Mouse (Mus musculus) lung, adult 2 months (tissue): ENCODE data around the gene C2cd4d. TPM values are rescaled to one million over a fixed set of nuclear protein-coding genes. Genes with fewer than 3 reads are reported as not detected.

Source experiments
- DNase-seq: peaks from one replicate; pipeline ENCODE4 v3.0.0; 2022
- H3K4me1 ChIP-seq: fragments of 200-500 bp; 2 replicates; pipeline ENCODE4 v1.6.1; 2011; ENCODE audit warnings: low read length; ENCODE audit not compliant: control insufficient read depth, insufficient read depth
- H3K4me3 ChIP-seq: fragments of 200-500 bp; replicated peaks from 2 replicates; pipeline ENCODE3; 2011; ENCODE audit warnings: low read depth, mild to moderate bottlenecking, control low read depth, low read length; ENCODE audit errors: extremely low read depth
- CTCF ChIP-seq: fragments of 200-500 bp; IDR thresholded peaks from 2 replicates; pipeline ENCODE4 v1.5.1; 2011; ENCODE audit warnings: mild to moderate bottlenecking, low read length, control low read depth; ENCODE audit not compliant: insufficient read depth
- POLR2A ChIP-seq: fragments of 200-500 bp; IDR thresholded peaks from 2 replicates; pipeline ENCODE4 v1.6.1; 2011; ENCODE audit warnings: low read depth, mild to moderate bottlenecking, control low read depth, low read length, borderline replicate concordance; ENCODE audit errors: extremely low read depth
- WGBS: fragments of 180-500 bp; shearing (Covaris S2); methylation state at CpG from one replicate; pipeline ENCODE4 v1.1.7; 2018; 5-methylcytosine and 5-hydroxymethylcytosine counted together
- polyA plus RNA-seq: library from polyadenylated mRNA; depleted of rRNA; stranded (reverse); fragments of >200 nt; gene quantifications from 2 replicates; pipeline ENCODE4 v1.2.3, GENCODE M21; 2012

C2cd4d gene
- polyA plus RNA-seq, 1 experiment, result 0.37 TPM

DNA sequence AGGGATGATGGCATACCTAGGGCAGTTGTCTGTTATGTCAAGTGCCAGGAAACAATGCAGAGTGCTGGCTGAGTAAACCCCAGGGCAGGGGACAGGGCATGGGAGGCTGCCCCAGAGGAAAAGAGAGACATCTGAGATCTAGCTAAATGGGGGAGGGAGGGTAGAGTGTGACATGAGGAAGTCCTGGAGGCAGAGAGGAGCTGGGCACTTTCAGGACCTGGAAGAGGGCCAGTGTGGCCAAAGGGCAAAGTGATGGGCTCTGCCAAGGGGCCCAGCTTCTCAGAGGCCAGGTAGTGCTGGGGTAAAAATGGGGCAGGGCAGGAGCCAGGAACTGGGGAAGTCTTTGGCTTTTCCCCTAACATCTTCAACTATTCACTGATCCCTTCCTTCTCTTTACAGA lies 12.4 kb downstream of the C2cd4d start:
- TF ChIP-seq CTCF (no peak), POLR2A (no peak)
- no peak overlapping the region for H3K4me3 ChIP-seq
- no peak for DNase-seq
- peaks cover 6% of the 10 kb centered on the region; the same call in 1 of the 2 replicates for H3K4me1 ChIP-seq

DNA sequence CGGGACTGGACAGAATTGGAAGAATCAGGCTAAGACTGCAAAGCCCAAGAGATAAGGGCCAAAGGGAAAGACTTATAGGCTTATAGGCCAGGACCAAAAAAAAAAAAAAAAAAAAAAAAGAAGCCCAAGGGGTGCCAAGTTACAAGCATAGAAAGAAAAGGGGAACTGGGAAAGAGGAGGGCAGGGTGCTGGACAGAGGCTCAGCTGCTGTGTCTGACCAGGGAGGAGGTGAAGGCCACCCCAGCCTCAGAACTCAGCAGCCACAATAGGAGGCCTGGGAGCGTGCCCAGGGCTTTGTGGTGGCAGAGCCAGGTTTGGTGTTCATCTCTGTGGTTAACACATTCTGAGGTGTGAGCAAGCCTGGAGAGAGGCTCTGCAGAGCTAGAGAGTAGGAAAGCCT lies 12.9 kb downstream of the C2cd4d start:
- no peak for DNase-seq
- Histone ChIP-seq H3K4me1 (peaks cover 6% of the 10 kb centered on the region; the same call in 1 of the 2 replicates), H3K4me3 (no peak overlapping the region)
- WGBS, result 62% methylated on average over 2 of the region's 2 CpGs
- no peak for TF ChIP-seq POLR2A
- TF ChIP-seq CTCF, result no peak

DNA sequence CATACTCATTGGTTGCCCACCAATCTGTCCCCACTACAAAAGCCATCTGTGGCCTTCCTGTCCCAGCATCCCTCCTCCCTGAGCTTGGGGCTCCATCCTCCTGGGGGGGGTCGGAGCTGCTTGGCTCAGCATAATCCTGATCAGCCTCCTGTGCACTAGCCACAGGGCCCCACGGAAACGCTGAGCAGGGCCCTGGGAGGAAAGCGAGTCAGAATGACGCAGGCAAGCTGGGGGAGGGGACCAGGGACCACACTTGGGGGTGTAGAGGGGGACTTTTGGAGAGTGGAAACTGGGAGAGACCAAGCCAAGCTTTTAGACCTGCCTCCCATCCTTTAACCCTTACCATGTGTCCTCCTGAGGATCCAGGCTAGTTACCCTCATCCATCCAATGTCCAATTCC lies 13.6 kb downstream of the C2cd4d start:
- no peak for TF ChIP-seq POLR2A
- no peak for TF ChIP-seq CTCF
- DNase-seq, result no peak

DNA sequence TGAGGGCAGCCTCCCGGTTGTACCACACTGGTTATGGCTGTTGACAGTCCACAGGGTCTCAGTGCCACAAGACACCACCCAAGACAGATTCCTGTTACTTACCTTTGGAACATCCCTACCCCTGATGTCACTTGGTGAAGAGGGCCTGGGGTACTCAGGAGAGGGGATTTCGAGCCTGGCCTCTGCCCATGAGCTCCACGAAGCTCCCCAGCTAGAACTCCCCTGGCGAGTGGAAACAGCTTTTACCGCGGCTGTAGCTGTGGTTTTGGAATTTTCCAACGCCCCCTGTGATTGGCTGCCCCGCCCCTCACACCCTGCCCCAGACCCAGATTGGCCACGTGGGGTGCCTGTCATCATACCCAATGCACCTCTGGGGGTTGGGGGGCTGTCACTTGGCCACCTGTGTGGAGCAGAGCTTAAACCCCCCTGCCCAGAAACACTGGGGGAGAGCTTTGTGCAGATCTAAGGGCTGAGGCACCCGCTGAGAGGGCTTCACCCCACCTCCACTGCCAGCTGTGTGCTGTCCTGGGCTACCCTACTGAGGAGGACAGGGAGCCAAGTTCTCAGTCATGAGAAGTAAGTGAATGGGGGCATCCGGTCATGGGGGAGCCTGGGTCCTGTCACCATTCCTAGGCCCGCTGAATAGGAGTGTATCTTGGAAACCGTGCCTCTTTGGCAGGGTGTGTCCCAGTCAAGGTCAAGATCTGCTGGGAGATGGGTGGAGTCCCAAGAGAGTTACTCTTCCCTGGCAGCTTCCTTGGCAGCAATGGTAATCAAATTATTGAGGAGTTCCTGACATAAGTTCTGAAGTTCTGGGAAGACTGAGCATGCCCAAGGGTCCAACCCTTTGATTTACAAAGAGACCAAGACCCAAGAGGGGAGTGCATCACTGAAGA lies 15.0 kb downstream of the C2cd4d start:
- no peak overlapping the region for H3K4me3 ChIP-seq

More for the DNA sequence above, 13.6 kb downstream of the C2cd4d start:
- 49% methylated on average over 5 of the region's 5 CpGs for WGBS
- Histone ChIP-seq H3K4me3 (no peak overlapping the region), H3K4me1 (peaks cover 6% of the 10 kb centered on the region; the same call in 1 of the 2 replicates)

DNA sequence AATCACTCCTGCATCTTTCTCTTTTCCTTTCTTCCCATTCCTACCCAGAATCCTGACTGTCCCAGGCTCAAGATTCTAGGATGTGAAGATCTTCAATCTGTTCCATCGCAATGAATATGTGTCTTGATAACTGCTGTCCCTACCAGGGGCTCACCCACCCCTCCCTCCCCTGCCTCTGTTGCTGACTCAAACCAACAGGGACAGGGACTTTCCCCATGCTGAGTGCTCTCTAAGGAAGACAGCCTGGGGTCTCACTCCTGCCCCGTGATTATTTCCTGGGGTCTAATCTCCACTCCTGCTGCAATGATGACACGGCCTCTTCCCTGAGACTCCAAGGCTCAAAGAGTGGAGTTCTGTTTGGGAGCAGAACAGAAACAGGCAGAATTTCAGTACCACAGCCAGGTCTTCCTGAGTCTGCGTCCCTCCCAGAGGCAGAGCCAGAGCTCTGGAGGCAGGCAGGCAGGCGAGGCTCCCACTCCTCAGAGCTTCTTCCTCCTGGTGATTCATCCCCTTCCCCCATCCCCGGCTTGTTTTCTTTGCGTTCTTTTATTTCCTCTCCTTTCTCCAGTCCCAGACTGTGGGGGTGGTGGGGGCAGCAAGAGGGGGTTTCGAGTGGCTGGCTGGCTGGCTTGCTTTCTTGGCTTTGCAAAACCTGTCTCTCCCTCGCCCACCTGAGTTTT lies 17.7 kb downstream of the C2cd4d start:
- TF ChIP-seq POLR2A, result no peak
- TF ChIP-seq CTCF, result no peak
- Histone ChIP-seq H3K4me3 (no peak overlapping the region), H3K4me1 (no peaks in the 10 kb centered on the region)
- DNase-seq, result no peak
- 34% methylated on average over 9 of the region's 9 CpGs for WGBS

More for the DNA sequence above, 15.0 kb downstream of the C2cd4d start:
- DNase-seq, result no peak
- 24% methylated on average over 13 of the region's 13 CpGs for WGBS
- TF ChIP-seq CTCF, result no peak
- TF ChIP-seq POLR2A, result no peak
- H3K4me1 ChIP-seq, result no peaks in the 10 kb centered on the region

- no peak for DNase-seq
- TF ChIP-seq POLR2A (no peak), CTCF (no peak)
- WGBS, result 59% methylated on average over 5 of the region's 5 CpGs
- Histone ChIP-seq H3K4me3 (no peak overlapping the region), H3K4me1 (no peaks in the 10 kb centered on the region)
Observed at GRCm38 (mm10) chr3:94382308-94382707, 20.1 kb downstream of the C2cd4d start.

DNA sequence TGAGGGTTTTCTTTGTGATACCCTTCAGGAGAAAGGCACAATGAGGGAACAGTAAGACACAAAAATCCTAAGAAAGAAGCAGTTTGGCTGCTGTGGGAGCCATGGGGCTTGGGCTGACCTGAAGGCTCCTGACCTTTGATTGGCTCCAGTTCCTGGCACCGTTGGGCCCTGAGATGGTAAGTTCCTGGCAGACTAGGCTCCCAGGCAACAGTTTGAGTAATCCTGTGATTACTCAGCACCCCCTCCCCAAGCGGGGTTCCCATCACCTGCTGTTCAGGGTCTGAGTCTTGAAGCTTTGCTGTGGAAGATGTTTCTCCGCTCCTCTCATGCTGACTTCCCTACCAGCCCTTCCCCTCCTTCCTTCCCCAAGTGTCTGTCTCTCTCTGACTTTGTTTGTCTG lies 21.2 kb downstream of the C2cd4d start:
- Histone ChIP-seq H3K4me3 (no peak overlapping the region), H3K4me1 (no peaks in the 10 kb centered on the region)
- DNase-seq, result no peak
- no peak for TF ChIP-seq CTCF
- no peak for TF ChIP-seq POLR2A
- WGBS, result 58% methylated on average over 3 of the region's 3 CpGs

GRCm38 (mm10) chr3:94386671-94387070 lies 24.4 kb downstream of the C2cd4d start:
- Histone ChIP-seq H3K4me1 (no peaks in the 10 kb centered on the region), H3K4me3 (no peak overlapping the region)
- DNase-seq, result no peak
- 57% methylated on average over 4 of the region's 4 CpGs for WGBS
- TF ChIP-seq POLR2A (no peak), CTCF (no peak)

GRCm38 (mm10) chr3:94387391-94387790 lies 25.2 kb downstream of the C2cd4d start:
- no peak for TF ChIP-seq POLR2A
- no peak for TF ChIP-seq CTCF
- DNase-seq, result no peak
- Histone ChIP-seq H3K4me1 (no peaks in the 10 kb centered on the region), H3K4me3 (no peak overlapping the region)
- 90% methylated on average over 10 of the region's 10 CpGs for whole genome bisulfite sequencing
